Mouse (Mus musculus) adrenal gland, adult 8-10 months (tissue): ENCODE results near the gene Ccdc146. TPM values are rescaled to one million over a fixed set of nuclear protein-coding genes. Genes with fewer than 3 reads are reported as not detected.

ENCODE experiments used
- DNase-seq: peaks from one replicate; pipeline ENCODE4 v3.0.0; 2022
- total RNA-seq, 4 experiments: library from RNA; stranded (reverse); gene quantifications; 2 replicates each; pipeline ENCODE4 v1.2.4; 2022

The Ccdc146 gene
- total RNA-seq, 4 experiments from 2014 or later, result 0.12 to 0.37 (median 0.28) TPM; not detected in 1

GRCm38 (mm10) chr5:21263202-21264055 is 161.0 kb downstream of the Ccdc146 start:
- DNase-seq, result peak; percentile 43

DNA sequence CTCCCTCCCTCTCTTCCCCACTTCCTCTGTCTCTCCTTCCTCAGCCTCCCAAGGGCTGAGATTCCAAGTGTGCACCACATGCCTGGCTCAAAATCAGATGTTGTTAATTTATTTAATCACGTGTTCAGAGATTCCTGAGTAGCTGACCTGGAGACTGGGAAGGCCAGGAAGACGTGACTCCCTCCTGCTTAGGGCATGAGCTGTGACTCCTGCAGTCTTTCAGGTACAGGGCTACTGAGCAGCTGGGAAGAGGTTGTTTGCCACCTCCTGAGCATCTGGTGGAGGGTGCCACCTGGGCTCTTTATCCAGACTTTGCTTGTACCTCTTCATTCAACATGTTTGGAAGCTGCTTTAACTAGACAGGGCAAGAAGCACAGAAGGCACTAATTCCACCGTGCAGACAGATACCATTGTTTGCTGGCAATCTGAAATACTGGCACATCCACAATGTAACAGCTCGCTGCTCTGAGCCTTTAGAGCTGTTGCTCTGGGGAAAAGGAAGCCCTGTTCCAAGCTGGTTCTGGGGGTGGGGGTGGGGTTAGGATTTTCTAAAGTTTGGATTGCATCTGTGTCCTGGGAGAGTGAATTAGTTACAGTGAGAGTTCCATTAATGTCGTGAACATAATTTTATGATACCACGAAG is 163.2 kb downstream of the Ccdc146 start:
- no peak for DNase-seq

- DNase-seq, result no peak
Observed at GRCm38 (mm10) chr5:21260746-21261145, 163.7 kb downstream of the Ccdc146 start.

DNA sequence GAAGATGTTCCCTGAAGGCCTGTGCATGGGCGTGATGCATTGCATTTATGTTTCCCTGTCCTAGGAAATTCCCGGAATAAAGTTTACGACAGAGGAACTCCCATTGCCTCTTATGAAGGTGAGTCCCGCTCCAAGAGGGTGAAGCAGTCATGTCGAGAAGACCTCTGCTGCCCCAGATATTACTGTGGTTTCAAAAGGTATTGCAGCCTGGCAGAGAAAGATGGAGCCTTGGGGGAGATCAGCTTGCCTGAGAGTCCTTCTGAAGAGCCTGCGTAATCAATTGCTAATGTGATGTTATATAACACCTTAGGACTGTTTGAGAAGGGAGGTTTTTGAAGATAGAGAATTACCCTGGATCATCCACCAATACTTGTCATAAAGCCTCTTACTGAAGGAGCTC is 166.7 kb downstream of the Ccdc146 start:
- no peak for DNase-seq

DNA sequence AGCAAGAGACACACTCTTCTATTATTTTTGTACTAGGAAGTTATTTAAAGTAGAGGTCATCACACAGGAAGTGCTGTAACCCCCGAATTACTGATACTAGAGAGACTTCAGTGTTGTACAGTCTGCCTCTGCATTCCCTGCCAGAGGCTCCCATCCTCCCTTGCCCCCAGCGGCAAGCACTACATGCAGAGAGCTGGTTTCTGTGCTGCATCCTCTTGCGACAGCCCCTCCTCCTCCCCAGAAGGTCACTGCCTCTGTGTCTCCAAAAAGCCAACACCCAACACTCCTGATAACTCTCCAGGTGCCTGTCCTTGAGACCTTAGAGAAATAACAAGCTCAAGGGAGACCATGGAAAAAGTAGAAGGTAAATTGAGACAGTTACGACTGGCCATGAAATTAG is 167.4 kb downstream of the Ccdc146 start:
- DNase-seq, result no peak

DNA sequence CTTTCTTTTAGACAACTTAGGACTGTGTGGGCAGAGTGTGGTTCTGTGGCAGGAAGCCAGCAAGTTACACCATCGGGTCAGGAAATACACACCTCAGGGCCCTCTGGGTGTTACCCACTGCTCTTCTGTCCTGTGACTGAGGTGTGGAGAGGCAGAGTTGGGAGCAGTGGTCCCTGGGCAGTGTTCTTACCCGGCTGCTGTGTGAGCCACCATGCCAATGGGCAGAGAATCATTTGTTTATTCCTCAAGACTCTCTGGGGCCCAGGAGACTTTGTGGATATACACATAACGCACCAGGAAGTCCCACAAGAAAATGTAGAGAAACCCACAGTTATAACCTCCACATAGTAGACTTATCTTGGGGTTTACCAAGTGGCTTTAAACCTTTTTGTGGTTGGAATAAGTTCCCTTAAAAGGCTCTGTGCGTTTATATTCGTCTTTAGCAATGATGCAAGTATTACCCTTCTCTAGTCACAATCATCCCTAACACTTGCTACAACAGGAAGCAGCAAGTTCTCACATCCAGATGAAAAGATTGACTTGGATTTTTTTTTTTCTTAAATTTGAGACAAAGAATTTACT is 168.8 kb downstream of the Ccdc146 start:
- no peak for DNase-seq

DNA sequence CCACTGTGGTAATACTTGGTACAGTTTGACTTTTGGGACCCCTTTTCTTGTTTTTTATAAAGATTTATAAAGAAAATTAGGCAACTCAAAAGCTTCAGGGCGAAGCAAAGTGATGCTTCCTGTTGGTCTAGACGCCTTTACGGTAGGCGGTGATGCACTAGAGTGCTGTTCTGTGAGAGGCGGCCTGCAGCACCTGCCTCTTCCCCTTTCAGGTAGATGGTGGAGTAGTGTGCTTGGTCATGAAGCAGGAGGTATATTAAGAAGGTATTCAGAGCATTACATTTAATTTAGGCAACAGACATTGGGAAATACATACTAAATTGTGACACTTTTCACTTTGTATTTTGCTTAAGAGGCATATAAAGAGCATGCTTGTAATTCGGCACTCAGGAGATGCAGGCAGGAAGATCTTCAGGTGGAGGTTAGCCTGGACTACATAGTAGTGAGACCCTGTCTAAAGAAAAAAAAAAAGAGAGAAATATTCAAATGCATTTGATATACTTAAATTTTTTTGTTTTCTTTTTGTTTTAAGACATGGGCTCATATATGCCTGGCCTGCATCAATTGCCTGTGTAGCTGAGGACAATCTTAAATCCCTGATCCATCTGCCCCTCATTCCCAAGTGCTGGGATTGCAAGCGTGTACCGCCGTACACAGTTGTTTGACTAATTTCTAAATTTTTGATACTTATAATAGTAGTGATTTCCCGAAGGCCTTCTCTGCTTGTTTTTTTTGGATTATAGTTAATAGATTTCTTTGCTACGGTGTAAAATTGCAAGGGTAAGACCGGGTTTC is 169.5 kb downstream of the Ccdc146 start:
- no peak for DNase-seq

DNA sequence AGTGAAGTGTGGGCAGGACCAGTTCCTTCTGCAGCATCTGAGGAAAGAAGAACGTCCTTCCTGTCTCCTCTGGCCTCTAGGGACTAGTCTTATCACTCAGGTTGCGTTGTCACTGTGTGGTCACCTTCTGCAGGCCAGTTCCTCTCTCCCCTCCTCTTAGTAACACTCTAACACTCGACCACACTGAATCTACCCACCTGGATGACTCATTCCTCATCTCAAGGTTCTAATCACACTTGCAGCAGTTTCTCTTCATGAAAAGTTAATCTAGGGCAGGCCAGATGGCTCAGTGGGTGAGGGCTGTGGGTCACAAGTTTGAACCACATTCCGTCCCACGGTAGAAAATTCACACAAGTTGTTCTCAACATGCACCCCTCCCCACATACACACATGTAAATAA is 175.6 kb downstream of the Ccdc146 start:
- DNase-seq, result no peak

DNA sequence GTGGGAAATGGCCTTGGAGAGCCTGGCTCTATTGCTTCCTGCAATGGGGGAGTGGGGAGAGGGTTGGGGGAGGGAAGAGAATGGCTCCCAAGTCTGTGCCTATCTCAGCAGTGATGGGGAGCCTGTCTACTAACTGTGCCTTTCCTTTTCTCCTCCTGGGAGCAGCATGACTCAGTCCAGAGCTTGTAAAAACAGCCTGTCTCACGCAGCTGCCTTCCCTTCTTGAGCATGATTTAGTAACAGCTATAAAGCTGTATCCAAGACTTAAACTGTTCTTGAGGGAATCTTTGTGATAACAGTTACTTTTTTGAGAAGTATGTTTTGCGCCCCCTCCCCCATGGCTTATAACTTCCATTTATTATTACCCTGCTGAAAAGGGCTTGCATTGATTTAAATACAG is 176.6 kb downstream of the Ccdc146 start:
- DNase-seq, result no peak

- DNase-seq, result peak; percentile 64
Observed at GRCm38 (mm10) chr5:21246794-21247193, 177.7 kb downstream of the Ccdc146 start.

DNA sequence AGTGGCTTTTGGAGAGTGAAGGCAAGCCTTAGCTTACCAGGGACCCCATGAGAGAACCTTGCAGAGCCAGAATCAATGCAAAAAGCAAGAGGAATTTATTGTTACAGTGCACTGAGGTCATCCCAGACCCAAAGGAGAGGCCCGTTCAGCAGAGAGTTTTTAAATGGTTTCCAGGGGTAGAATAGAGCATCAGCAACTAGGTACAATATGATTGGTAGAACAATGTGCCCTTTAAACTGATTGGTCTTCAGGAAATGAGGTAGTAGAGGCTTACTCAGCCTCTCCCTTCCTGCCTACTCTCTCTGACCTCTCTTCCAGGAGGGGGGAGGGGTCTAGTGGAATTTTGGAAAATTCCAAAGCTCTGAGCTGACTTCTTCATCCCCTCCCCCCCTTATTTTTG is 179.2 kb downstream of the Ccdc146 start:
- DNase-seq, result no peak

DNA sequence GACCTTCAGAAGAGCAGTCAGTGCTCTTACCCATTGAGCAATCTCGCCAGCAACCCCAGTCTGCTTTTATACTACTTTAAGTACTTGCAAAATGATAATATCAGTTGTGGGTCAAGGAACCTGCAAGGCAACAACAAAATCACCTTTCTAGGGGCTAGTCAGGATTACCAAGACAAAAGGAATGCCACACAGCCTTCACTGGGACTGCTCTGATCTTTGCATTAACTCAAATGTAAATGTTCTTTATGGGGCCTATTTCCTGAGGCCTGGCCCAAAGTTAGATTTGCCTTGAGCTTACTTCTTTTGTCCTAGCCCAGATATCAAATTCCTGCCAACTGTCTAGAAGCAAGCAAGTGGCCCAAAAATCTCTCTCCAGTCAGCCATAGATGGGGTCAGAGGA is 179.9 kb downstream of the Ccdc146 start:
- DNase-seq, result no peak

Other genes with a start within 250 kb of the Ccdc146 start
- gene Gsap, start 238.4 kb downstream of the Ccdc146 start, total RNA-seq, result 10 to 100 TPM in 2 of 4 experiments, 1 to 10 TPM in 2; 5.7 to 13.5 (median 9.9) TPM
- gene Fgl2, start 52.0 kb downstream of the Ccdc146 start, total RNA-seq, result 10 to 100 TPM in 2 of 4 experiments, 1 to 10 TPM in 2; 6.8 to 19.1 (median 11.5) TPM
- gene Fam185a, start 281 bp upstream of the Ccdc146 start, total RNA-seq, result 10 to 100 TPM; 14.7 to 19.2 (median 16.1) TPM
- 1 to 10 TPM; 3.5 to 5.0 (median 3.9) TPM for gene Lrrc17, start 118.9 kb upstream of the Ccdc146 start, total RNA-seq
- gene Fbxl13, start 221.0 kb upstream of the Ccdc146 start, total RNA-seq, result under 1 TPM in 3 of 4 experiments, not detected in 1; 0.19 to 0.52 (median 0.21) TPM
- gene Armc10, start 221.1 kb upstream of the Ccdc146 start, total RNA-seq, result 10 to 100 TPM; 21.3 to 23.2 (median 21.4) TPM